Mouse (Mus musculus): ENCODE results near the gene Ctbs. TPM values are rescaled to one million over a fixed set of nuclear protein-coding genes. Genes with fewer than 3 reads are reported as not detected.
"Not testable (repeated sequence)": the region's sequence is repeated elsewhere in the genome, so short reads cannot be mapped to it uniquely, and the experiment has no call there.

Ctbs gene
- total RNA-seq, 2 experiments from 2014 or later: 6.7 to 8.2 TPM

GRCm38 (mm10) chr3:146433063-146433462 is 16.5 kb upstream of the Ctbs start:
- not testable (repeated sequence) for DNase-seq (ENCODE audit: low spot score in 2 of 2)

DNA sequence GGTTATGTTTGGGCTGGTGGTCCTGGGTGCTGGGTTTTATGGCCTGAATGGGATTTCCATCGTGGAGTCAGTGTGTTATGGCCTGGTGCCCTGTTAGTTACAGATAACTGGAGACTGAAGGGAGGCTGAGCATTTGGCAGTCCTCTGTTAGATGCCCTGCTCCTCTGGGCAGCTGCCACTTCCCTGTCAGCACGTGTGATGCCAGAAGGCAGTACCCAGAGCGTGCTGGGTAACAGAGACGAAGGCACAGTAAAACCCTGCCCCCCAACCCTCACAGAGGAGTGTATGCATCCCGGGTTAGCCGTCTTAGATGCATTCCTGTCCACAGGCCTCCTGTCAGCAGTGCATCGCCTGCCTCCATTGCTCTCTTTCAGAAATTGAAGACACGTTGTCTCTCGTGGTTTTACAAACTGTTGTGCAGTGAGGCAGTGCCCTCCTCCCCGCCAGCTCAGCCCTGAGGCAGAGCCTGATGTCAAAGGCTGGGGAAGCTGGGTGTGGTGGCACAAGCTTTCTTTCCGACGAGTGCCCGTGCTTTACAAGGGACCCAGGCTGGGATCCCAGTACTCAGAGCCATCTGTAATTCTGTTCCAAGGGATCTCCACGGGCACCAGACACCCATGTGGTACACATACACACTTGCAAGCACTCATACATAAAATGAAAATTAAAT is 15.8 kb upstream of the Ctbs start:
- DNase-seq (ENCODE audit: low spot score in 2 of 2): no peak

- no peak for DNase-seq (ENCODE audit: low spot score in 2 of 2)
Observed at GRCm38 (mm10) chr3:146434686-146435085, 14.9 kb upstream of the Ctbs start.

DNA sequence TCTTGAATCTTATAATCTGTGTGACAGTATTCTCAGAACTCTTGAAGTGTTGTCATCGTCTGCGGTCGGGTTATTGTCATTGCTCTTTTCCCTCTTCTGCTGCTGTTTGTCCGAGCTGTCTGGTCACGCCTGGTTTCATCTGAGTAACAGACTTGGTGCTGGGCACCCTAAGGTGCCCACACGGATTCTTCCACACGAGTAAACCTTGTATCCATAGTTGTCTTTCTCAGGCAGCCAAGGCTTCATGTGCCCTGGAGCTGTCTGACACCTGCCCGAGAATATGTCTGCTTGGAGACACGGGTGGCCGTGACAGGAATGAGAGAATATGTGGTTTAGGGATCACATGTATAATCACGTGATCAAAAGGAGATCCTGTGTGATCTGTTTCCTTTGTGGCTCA is 14.1 kb upstream of the Ctbs start:
- DNase-seq (ENCODE audit: low spot score in 2 of 2): no peak

- DNase-seq (ENCODE audit: low spot score in 2 of 2): no peak
Observed at GRCm38 (mm10) chr3:146436114-146436513, 13.5 kb upstream of the Ctbs start.

GRCm38 (mm10) chr3:146440011-146440410 is 9.6 kb upstream of the Ctbs start:
- no peak for DNase-seq (ENCODE audit: low spot score in 2 of 2)

DNA sequence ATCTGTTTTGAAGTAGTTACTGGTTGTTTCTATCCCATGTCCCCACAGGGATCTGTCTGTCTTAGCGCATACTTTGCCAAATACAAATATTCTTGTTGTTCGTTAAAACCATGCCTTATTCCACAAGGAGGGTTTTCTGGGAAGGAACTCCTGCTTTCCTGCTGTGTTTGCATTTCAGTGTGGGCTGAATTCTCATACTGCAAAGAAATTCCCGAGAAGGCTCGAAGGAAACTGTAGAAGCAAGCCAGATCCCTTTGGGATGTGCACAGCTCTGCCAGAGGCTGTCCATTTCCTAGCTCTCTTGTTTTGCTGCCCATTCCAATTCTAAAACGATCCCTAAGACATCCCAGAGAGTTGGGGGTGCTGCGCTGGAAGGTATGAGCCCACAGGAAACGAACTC is 9.2 kb upstream of the Ctbs start:
- DNase-seq (ENCODE audit: low spot score in 2 of 2): no peak

GRCm38 (mm10) chr3:146442484-146442883 is 7.1 kb upstream of the Ctbs start:
- no peak for DNase-seq (ENCODE audit: low spot score in 2 of 2)

GRCm38 (mm10) chr3:146442936-146443335 is 6.7 kb upstream of the Ctbs start:
- DNase-seq (ENCODE audit: low spot score in 2 of 2): no peak

- DNase-seq (ENCODE audit: low spot score in 2 of 2): no peak
Observed at GRCm38 (mm10) chr3:146443380-146443779, 6.2 kb upstream of the Ctbs start.

DNA sequence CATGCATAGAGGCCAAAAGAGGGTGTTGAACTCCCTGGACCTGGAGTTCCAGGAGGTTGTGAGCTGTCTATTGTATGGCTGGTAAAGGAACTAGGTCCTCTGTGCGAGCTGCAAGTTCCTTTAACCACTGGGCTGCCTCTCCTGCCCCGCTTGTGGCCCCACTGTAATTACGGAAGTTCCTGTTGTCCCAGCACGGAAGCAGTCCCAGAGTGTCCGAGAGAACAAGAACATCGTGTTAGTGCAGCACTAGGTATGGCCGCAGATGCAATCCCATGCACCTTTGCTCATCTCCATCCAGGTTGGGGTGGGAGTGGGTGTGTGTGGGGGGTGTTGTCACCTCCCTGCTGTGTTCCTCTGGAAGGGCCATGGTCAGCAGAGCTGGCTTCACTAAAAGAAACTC is 4.7 kb upstream of the Ctbs start:
- DNase-seq (ENCODE audit: low spot score in 2 of 2): no peak

DNA sequence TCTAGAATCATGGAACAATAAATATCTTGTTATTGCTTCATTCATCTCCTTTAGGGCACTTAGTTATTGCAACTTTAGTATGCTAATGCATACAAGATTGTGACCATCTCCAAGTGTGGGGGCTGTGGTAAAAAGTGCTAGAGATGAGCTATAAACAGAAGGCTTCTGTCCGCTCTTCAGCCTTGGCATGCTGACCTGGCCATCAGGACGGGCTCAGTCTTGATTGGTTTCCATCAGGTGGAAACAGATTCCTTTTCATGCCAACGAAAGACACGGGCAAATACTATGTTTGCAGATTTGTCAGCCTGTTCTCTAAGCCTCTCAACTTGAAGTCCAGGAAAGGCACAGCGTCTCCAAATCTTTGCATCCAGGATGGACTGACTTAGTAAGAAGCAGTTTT is 2.4 kb upstream of the Ctbs start:
- DNase-seq (ENCODE audit: low spot score in 2 of 2): no peak

- no peak for DNase-seq (ENCODE audit: low spot score in 2 of 2)
Observed at GRCm38 (mm10) chr3:146447598-146447997, 2.0 kb upstream of the Ctbs start.

DNA sequence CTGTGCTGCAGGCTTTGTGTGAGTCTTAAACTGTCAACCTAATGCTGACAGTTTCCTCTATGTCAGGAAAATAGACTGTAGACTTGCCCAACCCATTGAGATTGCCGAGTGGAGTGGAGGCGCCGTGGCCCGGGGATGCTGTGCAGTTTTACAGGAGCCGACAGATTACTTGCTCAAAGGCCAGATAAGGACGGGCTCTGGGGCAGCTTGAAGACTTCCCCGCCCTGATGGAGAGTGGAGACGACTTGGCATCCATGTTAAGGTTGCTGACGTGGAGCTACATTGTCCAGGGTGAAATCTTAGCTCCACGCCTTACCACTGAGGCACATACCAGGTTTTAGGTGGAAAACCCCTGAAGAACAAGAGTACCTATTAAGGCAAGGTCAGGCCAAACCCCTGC is 1.2 kb upstream of the Ctbs start:
- no peak for DNase-seq (ENCODE audit: low spot score in 2 of 2)

DNA sequence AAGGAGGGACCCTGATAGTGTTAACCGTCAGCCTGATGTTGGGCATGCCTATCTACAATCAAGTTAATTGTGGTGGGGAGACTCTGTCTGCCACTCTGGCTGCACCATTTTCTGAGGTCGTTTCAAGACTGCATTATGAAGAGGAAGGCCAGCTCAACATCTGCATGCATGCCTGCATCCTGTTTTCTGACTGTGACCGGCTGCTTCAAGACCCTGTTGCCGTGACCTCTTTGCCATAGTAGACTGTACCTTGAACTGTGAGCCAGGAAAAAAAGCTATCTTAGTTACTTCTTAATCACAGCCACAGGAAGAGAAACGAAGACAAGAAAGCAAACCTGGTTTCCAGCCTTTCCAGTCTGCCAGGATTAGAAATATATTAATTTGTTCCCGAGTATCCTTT is 626 bp upstream of the Ctbs start:
- no peak for DNase-seq (ENCODE audit: low spot score in 2 of 2)

DNA sequence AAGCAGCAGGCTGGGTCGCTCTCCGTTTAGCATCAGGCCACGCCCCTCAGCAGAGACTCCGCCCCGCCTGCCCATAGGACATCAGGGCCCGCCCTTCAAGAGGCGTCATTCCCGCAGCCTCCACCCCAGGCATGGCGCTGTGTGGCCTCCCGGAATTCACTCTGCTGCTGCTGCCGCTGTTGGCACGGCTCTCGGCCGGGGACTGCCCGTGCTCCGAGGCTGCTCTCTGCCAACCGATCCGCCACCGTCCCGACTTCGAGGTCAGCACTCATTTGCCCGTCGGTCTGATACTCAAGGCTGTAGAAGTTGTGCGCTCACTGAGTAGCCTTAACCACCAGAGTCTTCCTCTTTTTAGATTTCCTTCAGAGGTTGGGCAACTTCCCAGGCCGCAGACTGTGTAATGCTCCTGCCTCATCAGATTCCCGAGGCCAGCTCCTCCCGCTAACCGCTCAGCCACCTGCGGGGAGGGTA is 811 bp downstream of the Ctbs start:
- DNase-seq (ENCODE audit: low spot score in 2 of 2): peak; percentile 88 to 93

DNA sequence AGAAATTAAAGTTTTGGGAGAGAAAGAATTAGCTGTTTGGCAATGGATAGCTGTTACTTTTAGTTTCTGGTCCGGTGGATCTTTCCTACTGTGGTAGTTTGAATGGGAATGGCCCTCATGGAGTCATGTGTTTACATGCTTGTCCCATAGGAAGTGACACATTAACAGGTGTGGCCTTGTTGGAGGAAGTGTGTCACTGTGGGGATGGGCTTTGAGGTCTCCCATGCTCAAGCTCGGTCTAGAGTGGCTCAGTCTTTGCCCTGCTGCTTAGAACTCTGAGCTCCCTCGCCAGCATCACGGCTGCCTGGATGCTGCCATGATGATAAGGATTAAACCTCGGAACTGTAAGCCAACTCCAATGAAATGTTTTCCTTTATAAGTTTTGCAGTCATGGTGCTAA is 1.8 kb downstream of the Ctbs start:
- DNase-seq (ENCODE audit: low spot score in 2 of 2): no peak

- no peak for DNase-seq (ENCODE audit: low spot score in 2 of 2)
Observed at GRCm38 (mm10) chr3:146462939-146463338, 13.3 kb downstream of the Ctbs start.

GRCm38 (mm10) chr3:146469226-146469625 is 19.6 kb downstream of the Ctbs start:
- DNase-seq (ENCODE audit: low spot score in 2 of 2): no peak

DNA sequence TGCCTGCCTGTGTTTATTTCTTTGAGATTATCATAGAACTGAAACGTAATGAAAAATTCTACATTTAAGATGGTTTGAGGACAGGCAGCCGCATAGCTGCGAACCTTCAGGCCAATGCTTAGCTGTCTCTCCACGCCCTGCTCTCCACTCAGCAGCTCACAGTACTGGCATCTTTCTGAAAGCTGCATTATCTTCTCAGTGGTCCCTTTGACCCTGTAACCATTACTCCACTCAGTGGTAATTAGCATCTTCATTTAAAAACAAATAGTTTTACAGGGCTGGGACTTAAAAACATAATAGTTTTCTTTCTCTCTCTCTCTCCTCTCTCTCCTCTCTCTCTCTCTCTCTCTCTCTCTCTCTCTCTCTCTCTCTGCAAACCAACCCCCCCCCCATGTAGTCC is 23.1 kb downstream of the Ctbs start:
- no peak for DNase-seq (ENCODE audit: low spot score in 2 of 2)

GRCm38 (mm10) chr3:146473741-146474140 is 24.1 kb downstream of the Ctbs start:
- no peak for DNase-seq (ENCODE audit: low spot score in 2 of 2)

- DNase-seq (ENCODE audit: low spot score in 2 of 2): no peak
Observed at GRCm38 (mm10) chr3:146474428-146474827, 24.8 kb downstream of the Ctbs start.

- no peak for DNase-seq (ENCODE audit: low spot score in 2 of 2)
Observed at GRCm38 (mm10) chr3:146482044-146482443, 32.4 kb downstream of the Ctbs start.

GRCm38 (mm10) chr3:146486464-146486863 is 36.9 kb downstream of the Ctbs start:
- DNase-seq (ENCODE audit: low spot score in 2 of 2): no peak
